Mouse (Mus musculus) C2C12 (cell line): ENCODE measurements around the gene Adamtsl5. TPM values are rescaled to one million over a fixed set of nuclear protein-coding genes. Genes with fewer than 3 reads are reported as not detected.

Experiments
- H3K27me3 ChIP-seq: one replicate; pipeline ENCODE4 v1.6.1; 2011; ENCODE audit not compliant: control insufficient read depth, insufficient read depth, insufficient read length
- H3K36me3 ChIP-seq: one replicate; pipeline ENCODE4 v1.6.1; 2011; ENCODE audit not compliant: control insufficient read depth, insufficient read depth
- H3K4me3 ChIP-seq: one replicate; pipeline ENCODE4 v1.5.1; 2011; ENCODE audit warnings: mild to moderate bottlenecking, control low read depth; ENCODE audit not compliant: poor library complexity, insufficient read depth, severe bottlenecking
- H3K79me2 ChIP-seq: one replicate; pipeline ENCODE4 v1.6.1; 2011; ENCODE audit not compliant: control insufficient read depth, insufficient read depth
- H3K79me3 ChIP-seq: one replicate; pipeline ENCODE4 v1.6.1; 2011; ENCODE audit warnings: low read depth, control low read depth
- H3ac ChIP-seq: one replicate; pipeline ENCODE3; 2011; ENCODE audit warnings: low read depth; ENCODE audit not compliant: control insufficient read depth, insufficient read length
- CEBPB ChIP-seq: IDR thresholded peaks from one replicate; pipeline ENCODE4 v1.6.1; 2011; ENCODE audit warnings: low read depth, mild to moderate bottlenecking, control low read depth, moderate library complexity
- CTCF ChIP-seq: IDR thresholded peaks from one replicate; pipeline ENCODE4 v1.5.1; 2011; ENCODE audit not compliant: control insufficient read depth, insufficient read depth, insufficient read length
- FOSL1 ChIP-seq: IDR thresholded peaks from one replicate; pipeline ENCODE4 v1.8.0; 2011; ENCODE audit warnings: mild to moderate bottlenecking, low read length; ENCODE audit not compliant: poor library complexity, insufficient read depth, severe bottlenecking
- MAX ChIP-seq: IDR thresholded peaks from one replicate; pipeline ENCODE4 v1.6.1; 2011; ENCODE audit warnings: mild to moderate bottlenecking, control low read depth
- MYOD1 ChIP-seq: IDR thresholded peaks from one replicate; pipeline ENCODE4 v1.6.1; 2011; ENCODE audit warnings: low read depth; ENCODE audit not compliant: control insufficient read depth, insufficient read length
- MYOG ChIP-seq: IDR thresholded peaks from one replicate; pipeline ENCODE4 v1.6.1; 2011; ENCODE audit not compliant: control insufficient read depth, insufficient read length; ENCODE audit errors: extremely low read depth
- USF1 ChIP-seq: IDR thresholded peaks from one replicate; pipeline ENCODE4 v1.6.1; 2011; ENCODE audit warnings: low read depth, mild to moderate bottlenecking, control low read depth, moderate library complexity
- polyA plus RNA-seq: library from polyadenylated mRNA; unstranded; fragments of >200 nt; fragmentation: generic; extraction: Trizol; gene quantifications from one replicate; pipeline ENCODE4 v1.2.1, GENCODE M21; 2012; ENCODE audit warnings: missing spikeins

Gene Adamtsl5
- polyA plus RNA-seq, 1 experiment = 18.3 TPM

DNA sequence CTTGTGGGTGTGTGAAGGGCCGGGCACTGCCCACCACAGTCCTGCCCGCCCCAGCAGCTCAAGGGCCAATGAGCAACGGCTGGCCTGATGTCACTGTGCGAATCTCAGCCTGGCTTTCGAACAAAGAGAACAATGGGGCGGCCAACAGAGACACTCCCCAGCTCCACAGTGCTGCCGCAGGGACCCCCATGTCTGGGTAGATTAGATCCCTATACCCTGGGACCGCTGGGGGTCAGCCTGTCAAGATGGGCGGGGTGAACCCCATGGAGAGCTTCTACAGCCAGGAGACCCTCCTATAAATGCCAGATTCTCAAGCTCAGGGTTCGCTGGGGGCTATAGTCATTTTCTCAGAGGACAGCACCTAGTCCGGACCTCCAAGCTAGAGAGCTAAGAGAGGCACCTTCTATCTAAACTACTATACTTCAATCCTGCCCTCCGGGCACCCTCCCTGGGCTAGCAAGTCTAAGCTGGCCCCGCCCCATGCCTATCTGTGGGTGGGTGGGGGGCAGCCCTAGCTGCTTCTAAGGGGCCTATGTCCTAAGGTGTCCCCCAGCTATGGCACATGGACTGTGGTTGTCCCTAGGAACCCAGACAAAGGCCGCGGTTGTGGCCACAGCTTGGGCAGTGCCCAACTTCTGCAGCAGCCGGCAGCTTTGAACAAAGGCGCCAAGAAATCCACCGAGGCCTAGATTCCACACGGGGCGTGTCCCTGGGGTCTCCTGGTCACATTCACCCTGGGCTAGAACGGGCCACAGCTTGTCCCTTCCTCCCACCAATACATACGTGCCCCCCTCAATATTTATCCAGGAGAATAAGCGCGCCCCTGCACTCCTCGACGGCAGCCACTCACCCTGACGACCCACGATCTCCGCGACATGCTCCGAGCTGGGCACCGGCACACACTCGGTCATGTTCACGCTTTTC is 37.9 kb upstream of the Adamtsl5 start:
- Histone ChIP-seq H3K79me3 (peaks cover 45% of the 10 kb centered on the region), H3K79me2 (peaks cover 63% of the 10 kb centered on the region), H3K36me3 (peaks cover 51% of the 10 kb centered on the region), H3ac (peak overlapping the region; percentile 76), H3K27me3 (no peaks in the 10 kb centered on the region), H3K4me3 (peak overlapping the region; percentile 93)
- TF ChIP-seq MAX (peak; percentile 21), USF1 (no peak), CTCF (no peak)

DNA sequence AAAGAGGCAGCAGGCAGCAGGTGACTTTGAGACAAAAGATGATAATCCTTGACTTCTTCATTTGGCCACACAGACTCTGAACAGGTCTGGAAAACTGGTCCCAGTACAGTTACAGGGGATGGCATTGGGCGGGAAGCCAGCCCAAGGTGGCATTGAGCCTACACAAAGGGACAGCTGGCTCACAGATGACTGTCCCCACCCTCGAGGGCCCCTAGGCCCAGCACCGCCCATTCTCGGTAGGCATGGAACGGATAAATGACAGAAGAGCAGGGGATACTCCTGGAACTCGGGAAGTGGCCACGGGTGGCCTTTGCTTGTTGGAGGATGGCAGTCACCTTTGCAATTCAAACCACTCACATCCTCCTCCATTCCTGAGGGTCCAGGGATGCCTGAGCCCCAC is 37.1 kb upstream of the Adamtsl5 start:
- Histone ChIP-seq H3K4me3 (peak overlapping the region; percentile 93), H3K79me2 (peaks cover 66% of the 10 kb centered on the region), H3K79me3 (peaks cover 45% of the 10 kb centered on the region)

DNA sequence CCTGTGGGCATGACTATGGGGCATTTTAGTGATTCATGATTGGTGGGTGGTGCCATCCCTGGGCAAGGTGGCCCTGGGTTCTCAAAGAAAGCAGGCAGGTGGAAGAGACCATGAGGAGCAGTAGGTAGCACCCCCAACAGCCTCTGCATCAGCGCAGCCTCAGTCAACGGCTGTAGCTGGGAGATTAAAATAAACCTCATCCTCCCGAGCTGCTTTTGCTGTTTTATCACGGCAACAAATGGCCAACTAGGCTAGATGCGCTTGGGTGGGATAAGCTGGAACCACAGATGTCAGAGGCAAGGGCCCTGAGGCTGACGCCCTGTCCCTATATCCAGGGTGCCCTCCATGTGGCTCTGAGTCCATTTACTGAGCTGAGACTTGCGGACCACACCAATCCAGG is 36.5 kb upstream of the Adamtsl5 start:
- H3K79me2 ChIP-seq = peaks cover 66% of the 10 kb centered on the region
- peaks cover 55% of the 10 kb centered on the region for H3K36me3 ChIP-seq
- H3K79me3 ChIP-seq = peaks cover 45% of the 10 kb centered on the region
- no peaks in the 10 kb centered on the region for H3K27me3 ChIP-seq
- H3ac ChIP-seq = peak overlapping the region; percentile 22
- TF ChIP-seq USF1 = no peak
- no peak for TF ChIP-seq MYOD1
- TF ChIP-seq CEBPB = no peak
- TF ChIP-seq MAX = no peak
- no peak for TF ChIP-seq FOSL1
- peak overlapping the region; percentile 11 for H3K4me3 ChIP-seq

More for the DNA sequence above, 37.1 kb upstream of the Adamtsl5 start:
- Histone ChIP-seq H3K36me3 (peaks cover 52% of the 10 kb centered on the region), H3ac (peak overlapping the region; percentile 76), H3K27me3 (no peaks in the 10 kb centered on the region)
- TF ChIP-seq USF1 (no peak), MAX (no peak), CEBPB (no peak), MYOG (no peak), CTCF (no peak), MYOD1 (no peak), FOSL1 (no peak)

DNA sequence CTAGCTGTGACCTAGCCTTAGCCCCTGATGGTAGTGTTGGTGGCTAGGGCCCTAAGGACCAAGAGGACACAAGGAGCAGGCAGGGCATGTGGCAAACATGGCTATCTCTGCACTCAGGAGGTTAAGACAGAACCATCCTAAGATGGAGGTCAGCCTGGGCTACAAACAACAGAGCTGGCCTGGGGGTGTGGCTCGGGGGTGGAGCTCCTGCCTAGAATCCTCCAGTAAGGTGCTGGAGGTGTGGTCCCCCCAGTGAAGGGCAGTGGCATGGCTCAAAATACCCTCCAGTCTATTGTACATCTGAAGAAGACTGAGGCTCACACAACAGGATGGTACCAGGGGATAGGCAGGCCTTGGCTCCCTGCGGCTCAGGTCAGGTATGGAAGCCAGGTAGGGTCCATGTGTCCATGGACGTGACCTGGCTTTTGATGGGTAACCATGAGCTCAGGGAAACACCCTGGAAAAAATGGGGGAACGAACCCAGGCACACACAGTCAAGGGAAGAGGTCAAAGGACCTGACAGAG is 36.0 kb upstream of the Adamtsl5 start:
- Histone ChIP-seq H3K36me3 (peaks cover 60% of the 10 kb centered on the region), H3K27me3 (no peaks in the 10 kb centered on the region), H3K4me3 (no peak overlapping the region), H3K79me2 (peaks cover 66% of the 10 kb centered on the region), H3ac (peak overlapping the region; percentile 4), H3K79me3 (peaks cover 45% of the 10 kb centered on the region)
- TF ChIP-seq USF1 (no peak), MAX (no peak), FOSL1 (no peak), MYOD1 (no peak), CTCF (no peak)

DNA sequence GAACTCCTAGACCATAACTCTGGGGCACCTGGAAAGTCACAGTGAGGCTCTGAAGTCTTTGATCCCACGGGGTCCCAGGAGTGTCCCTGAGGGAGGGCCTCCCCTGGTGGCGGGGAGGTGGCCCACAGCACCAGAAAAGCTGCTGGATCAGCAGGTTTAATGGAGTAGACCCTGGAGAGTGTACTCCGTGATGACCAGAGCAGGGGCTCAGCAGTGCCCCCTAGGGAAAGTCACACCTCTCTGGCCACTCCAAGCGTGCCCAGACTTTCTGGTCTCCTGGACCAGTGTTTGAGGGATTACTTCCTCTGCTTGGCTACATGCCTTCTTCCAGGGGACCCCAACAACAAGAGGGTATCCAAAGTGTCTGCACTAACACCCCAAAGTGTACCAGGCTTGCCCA is 35.2 kb upstream of the Adamtsl5 start:
- no peak for TF ChIP-seq FOSL1
- TF ChIP-seq CTCF = no peak
- H3K79me3 ChIP-seq = peaks cover 45% of the 10 kb centered on the region
- H3K36me3 ChIP-seq = peaks cover 60% of the 10 kb centered on the region
- H3K79me2 ChIP-seq = peaks cover 66% of the 10 kb centered on the region
- no peaks in the 10 kb centered on the region for H3K27me3 ChIP-seq
- H3ac ChIP-seq = no peak overlapping the region
- H3K4me3 ChIP-seq = no peak overlapping the region
